Mouse (Mus musculus) induced T-regulatory cell, adult 2 months (primary cell): ENCODE data around the gene Igfbp1.

Experiments used
- DNase-seq: peaks from one replicate; pipeline ENCODE4 v3.0.0-alpha.2; 2012; ENCODE audit warnings: low read depth

Gene Igfbp1

GRCm38 (mm10) chr11:7234436-7234835, 36.9 kb downstream of the Igfbp1 start:
- DNase-seq: no peak

GRCm38 (mm10) chr11:7234981-7235609, 37.5 kb downstream of the Igfbp1 start:
- no peak for DNase-seq

- no peak for DNase-seq
Observed at GRCm38 (mm10) chr11:7236751-7237150, 39.2 kb downstream of the Igfbp1 start.

DNA sequence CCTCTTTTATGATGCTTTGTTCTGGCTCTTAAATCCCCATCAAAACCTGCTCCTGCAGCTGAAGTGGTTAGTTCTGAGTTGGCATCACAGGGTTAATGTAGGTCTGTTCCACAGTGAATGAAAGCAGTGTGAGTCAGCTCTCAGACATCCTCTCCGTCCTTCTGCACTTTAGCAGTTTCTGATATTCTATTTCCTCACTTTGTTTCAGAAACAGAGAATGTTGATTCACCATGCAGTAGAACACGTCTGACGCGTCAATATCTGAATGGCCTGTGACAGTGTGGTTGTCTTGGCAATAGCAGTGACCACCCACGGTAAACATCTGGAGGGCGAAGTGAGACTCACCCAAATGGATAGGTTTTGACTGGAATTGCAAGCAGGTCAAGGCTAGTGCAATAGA, 40.1 kb downstream of the Igfbp1 start:
- no peak for DNase-seq

DNA sequence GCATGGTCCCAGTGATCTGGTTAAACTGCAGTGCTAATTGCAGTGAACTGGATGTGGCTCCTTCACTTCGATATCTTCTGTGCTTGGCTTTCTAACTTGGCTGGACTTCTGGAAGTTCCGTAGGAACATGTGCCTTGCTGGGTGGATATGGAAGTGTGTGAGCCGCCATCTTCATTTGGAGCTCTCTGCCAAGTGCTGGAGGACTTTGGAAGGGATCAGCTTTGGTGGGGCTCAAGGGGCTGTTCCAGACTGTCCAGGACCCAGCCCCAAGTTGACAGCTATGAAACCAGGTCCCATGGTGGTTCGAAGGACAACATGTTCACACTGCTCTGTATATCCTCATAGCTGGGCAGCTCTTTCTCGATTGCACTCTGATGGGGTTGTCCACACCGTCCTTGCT, 41.0 kb downstream of the Igfbp1 start:
- no peak for DNase-seq

GRCm38 (mm10) chr11:7239041-7239740, 41.6 kb downstream of the Igfbp1 start:
- DNase-seq: no peak

GRCm38 (mm10) chr11:7244782-7245181, 47.2 kb downstream of the Igfbp1 start:
- no peak for DNase-seq

GRCm38 (mm10) chr11:7250415-7250814, 52.8 kb downstream of the Igfbp1 start:
- no peak for DNase-seq

GRCm38 (mm10) chr11:7250870-7251269, 53.3 kb downstream of the Igfbp1 start:
- no peak for DNase-seq
